Mouse (Mus musculus) erythroid progenitor cell, adult 5-6 weeks (primary cell): ENCODE results near the gene Tpra1. TPM values are rescaled to one million over a fixed set of nuclear protein-coding genes. Genes with fewer than 3 reads are reported as not detected.

Source experiments
- ATAC-seq: replicated peaks from 2 replicates; pipeline ENCODE4 v1.8.0; 2016; ENCODE audit warnings: moderate number of reproducible peaks, mild to moderate bottlenecking, moderate TSS enrichment, inconsistent platforms; ENCODE audit not compliant: poor library complexity, low FRiP score, severe bottlenecking
- total RNA-seq, 2 experiments: library from RNA; stranded (forward) in 1 of 2; stranded (reverse) in 1 of 2; fragments of 150-400 nt in 1 of 2; fragments of 186-747, 209-891 nt in 1 of 2; gene quantifications; 2 replicates each; pipeline versions ENCODE4 v1.2.3 to v1.2.4; 2015 to 2017; ENCODE audit warnings: low replicate concordance in 2 of 2

Gene Tpra1
- total RNA-seq (2015; ENCODE audit: low replicate concordance) (47.9 and 70.8 TPM in 2 replicates), total RNA-seq (2017; ENCODE audit: low replicate concordance) (71.2 and 104 TPM in 2 replicates)

GRCm38 (mm10) chr6:88901947-88902820 lies at the start of gene Tpra1:
Tpra1 (plus strand) TSS chr6:88902251.
- peak; percentile 74 for ATAC-seq

GRCm38 (mm10) chr6:88854509-88854908 lies 47.5 kb upstream of the Tpra1 start:
- no peak for ATAC-seq

GRCm38 (mm10) chr6:88855636-88856035 lies 46.4 kb upstream of the Tpra1 start:
- peak; percentile 68; the same call in 1 of the 2 replicates for ATAC-seq

- ATAC-seq: no peak
These were observed 44.8 kb upstream of the Tpra1 start for GRCm38 (mm10) chr6:88857249-88857648.

- ATAC-seq: no peak
These were observed 44.2 kb upstream of the Tpra1 start for GRCm38 (mm10) chr6:88857830-88858229.

GRCm38 (mm10) chr6:88858341-88858740 lies 43.7 kb upstream of the Tpra1 start:
- no peak for ATAC-seq

GRCm38 (mm10) chr6:88860914-88861313 lies 41.1 kb upstream of the Tpra1 start:
- ATAC-seq: peak; percentile 79

GRCm38 (mm10) chr6:88865704-88866103 lies 36.3 kb upstream of the Tpra1 start:
- no peak for ATAC-seq

- no peak for ATAC-seq
These were observed 32.6 kb upstream of the Tpra1 start for GRCm38 (mm10) chr6:88869459-88869858.

- ATAC-seq: no peak
These were observed 31.5 kb upstream of the Tpra1 start for GRCm38 (mm10) chr6:88870594-88870993.

GRCm38 (mm10) chr6:88871546-88871945 lies 30.5 kb upstream of the Tpra1 start:
- no peak for ATAC-seq

- ATAC-seq: no peak
These were observed 29.2 kb upstream of the Tpra1 start for GRCm38 (mm10) chr6:88872811-88873210.

GRCm38 (mm10) chr6:88873965-88874867 lies 27.8 kb upstream of the Tpra1 start:
- no peak for ATAC-seq

GRCm38 (mm10) chr6:88874868-88875508 lies 27.1 kb upstream of the Tpra1 start, which contains the start of gene Podxl2:
Podxl2 (minus strand) TSS chr6:88875044.
- no peak for ATAC-seq

GRCm38 (mm10) chr6:88879471-88879870 lies 22.6 kb upstream of the Tpra1 start:
- ATAC-seq: no peak

GRCm38 (mm10) chr6:88881334-88881733 lies 20.7 kb upstream of the Tpra1 start:
- no peak for ATAC-seq

- no peak for ATAC-seq
These were observed 17.9 kb upstream of the Tpra1 start for GRCm38 (mm10) chr6:88884195-88884594.

- no peak for ATAC-seq
These were observed 17.4 kb upstream of the Tpra1 start for GRCm38 (mm10) chr6:88884690-88885089.

GRCm38 (mm10) chr6:88885644-88886416 lies 16.2 kb upstream of the Tpra1 start:
- ATAC-seq: no peak
